Mouse (Mus musculus): Measurements from ENCODE around the gene Wdfy1.
A peak's percentile ranks its signal among the peaks of the same experiment; 100 is the strongest.

Gene Wdfy1

GRCm38 (mm10) chr1:79710678-79711077, 65.3 kb downstream of the Wdfy1 start:
- no peak for DNase-seq (ENCODE audit: low read depth)

GRCm38 (mm10) chr1:79710216-79710615, 65.7 kb downstream of the Wdfy1 start:
- DNase-seq (ENCODE audit: low read depth), result no peak

- no peak for DNase-seq (ENCODE audit: low read depth)
Measured at GRCm38 (mm10) chr1:79707383-79707782, 68.6 kb downstream of the Wdfy1 start.

GRCm38 (mm10) chr1:79706707-79707106, 69.2 kb downstream of the Wdfy1 start:
- DNase-seq (ENCODE audit: low read depth), result no peak

GRCm38 (mm10) chr1:79704672-79705071, 71.3 kb downstream of the Wdfy1 start:
- DNase-seq (ENCODE audit: low read depth), result no peak

- peak; percentile 10 for DNase-seq (ENCODE audit: low read depth)
Measured at GRCm38 (mm10) chr1:79703520-79703919, 72.4 kb downstream of the Wdfy1 start.

- DNase-seq (ENCODE audit: low read depth), result no peak
Measured at GRCm38 (mm10) chr1:79698506-79698905, 77.4 kb downstream of the Wdfy1 start.

- peak; percentile 82 for DNase-seq (ENCODE audit: low read depth)
Measured at GRCm38 (mm10) chr1:79697382-79697781, 78.6 kb downstream of the Wdfy1 start.

- DNase-seq (ENCODE audit: low read depth), result peak; percentile 11
Measured at GRCm38 (mm10) chr1:79696933-79697332, 79.0 kb downstream of the Wdfy1 start.

- DNase-seq (ENCODE audit: low read depth), result no peak
Measured at GRCm38 (mm10) chr1:79692482-79692881, 83.5 kb downstream of the Wdfy1 start.

GRCm38 (mm10) chr1:79687254-79687653, 88.7 kb downstream of the Wdfy1 start:
- DNase-seq (ENCODE audit: low read depth), result no peak

GRCm38 (mm10) chr1:79684027-79684426, 91.9 kb downstream of the Wdfy1 start:
- DNase-seq (ENCODE audit: low read depth), result no peak

GRCm38 (mm10) chr1:79682936-79683335, 93.0 kb downstream of the Wdfy1 start:
- DNase-seq (ENCODE audit: low read depth), result peak; percentile 60

- DNase-seq (ENCODE audit: low read depth), result no peak
Measured at GRCm38 (mm10) chr1:79680777-79681176, 95.2 kb downstream of the Wdfy1 start.

GRCm38 (mm10) chr1:79678117-79678684, 97.7 kb downstream of the Wdfy1 start:
- DNase-seq (ENCODE audit: low read depth), result no peak

- no peak for DNase-seq (ENCODE audit: low read depth)
Measured at GRCm38 (mm10) chr1:79675716-79676115, 100.2 kb downstream of the Wdfy1 start.

- peak; percentile 18 for DNase-seq (ENCODE audit: low read depth)
Measured at GRCm38 (mm10) chr1:79671543-79672337, 104.2 kb downstream of the Wdfy1 start, which contains the start of gene Ap1s3. Ap1s3 (minus strand) TSS chr1:79671972.

- DNase-seq (ENCODE audit: low read depth), result no peak
Measured at GRCm38 (mm10) chr1:79671196-79671542, 104.8 kb downstream of the Wdfy1 start.

- no peak for DNase-seq (ENCODE audit: low read depth)
Measured at GRCm38 (mm10) chr1:79669419-79669974, 106.4 kb downstream of the Wdfy1 start.

GRCm38 (mm10) chr1:79664911-79665310, 111.0 kb downstream of the Wdfy1 start:
- peak; percentile 7 for DNase-seq (ENCODE audit: low read depth)

GRCm38 (mm10) chr1:79659598-79659997, 116.3 kb downstream of the Wdfy1 start:
- no peak for DNase-seq (ENCODE audit: low read depth)

GRCm38 (mm10) chr1:79657411-79657810, 118.5 kb downstream of the Wdfy1 start:
- no peak for DNase-seq (ENCODE audit: low read depth)

GRCm38 (mm10) chr1:79655819-79656555, 120.0 kb downstream of the Wdfy1 start:
- no peak for DNase-seq (ENCODE audit: low read depth)
